Mouse (Mus musculus) midbrain, embryonic 10.5 days (tissue): ENCODE results near the gene Fam129c. TPM values are rescaled to one million over a fixed set of nuclear protein-coding genes. Genes with fewer than 3 reads are reported as not detected.
A peak's percentile ranks its signal among the peaks of the same experiment; 100 is the strongest.

Experiments used
- DNase-seq: peaks from one replicate; pipeline ENCODE4 v3.0.0-alpha.2; 2017; ENCODE audit warnings: low spot score
- H3K27ac ChIP-seq: fragments of 300-500 bp; sonication (generic); replicated peaks from 2 replicates; pipeline ENCODE4 v1.5.1; 2016; ENCODE audit warnings: mild to moderate bottlenecking
- H3K27me3 ChIP-seq: fragments of 300-500 bp; sonication (generic); 2 replicates; pipeline ENCODE4 v1.6.1; 2016; ENCODE audit warnings: low read depth, mild to moderate bottlenecking; ENCODE audit not compliant: poor library complexity, severe bottlenecking
- H3K36me3 ChIP-seq: fragments of 300-500 bp; sonication (generic); 2 replicates; pipeline ENCODE4 v1.6.1; 2016; ENCODE audit warnings: mild to moderate bottlenecking, moderate library complexity
- H3K4me1 ChIP-seq: fragments of 300-500 bp; sonication (generic); 2 replicates; pipeline ENCODE4 v1.6.1; 2016
- H3K4me3 ChIP-seq: fragments of 300-500 bp; sonication (generic); 2 replicates; pipeline ENCODE4 v1.5.1; 2016; ENCODE audit warnings: mild to moderate bottlenecking, moderate library complexity
- H3K9me3 ChIP-seq: fragments of 300-500 bp; sonication (generic); replicated peaks from 2 replicates; pipeline ENCODE4 v1.6.1; 2016; ENCODE audit warnings: mild to moderate bottlenecking
- WGBS: fragments of 180-500 bp; shearing (Covaris S2); methylation state at CpG from one replicate; pipeline ENCODE4 v1.1.7; 2016; 5-methylcytosine and 5-hydroxymethylcytosine counted together
- polyA plus RNA-seq: library from polyadenylated mRNA; unstranded; fragments of >200 nt; fragmentation: Nextera tagmentation; extraction: Ambion mirVana; gene quantifications from 2 replicates; pipeline ENCODE4 v1.2.1, GENCODE M21; 2016

Fam129c gene
- polyA plus RNA-seq, 1 experiment from 2014 or later = 4.5 TPM

DNA sequence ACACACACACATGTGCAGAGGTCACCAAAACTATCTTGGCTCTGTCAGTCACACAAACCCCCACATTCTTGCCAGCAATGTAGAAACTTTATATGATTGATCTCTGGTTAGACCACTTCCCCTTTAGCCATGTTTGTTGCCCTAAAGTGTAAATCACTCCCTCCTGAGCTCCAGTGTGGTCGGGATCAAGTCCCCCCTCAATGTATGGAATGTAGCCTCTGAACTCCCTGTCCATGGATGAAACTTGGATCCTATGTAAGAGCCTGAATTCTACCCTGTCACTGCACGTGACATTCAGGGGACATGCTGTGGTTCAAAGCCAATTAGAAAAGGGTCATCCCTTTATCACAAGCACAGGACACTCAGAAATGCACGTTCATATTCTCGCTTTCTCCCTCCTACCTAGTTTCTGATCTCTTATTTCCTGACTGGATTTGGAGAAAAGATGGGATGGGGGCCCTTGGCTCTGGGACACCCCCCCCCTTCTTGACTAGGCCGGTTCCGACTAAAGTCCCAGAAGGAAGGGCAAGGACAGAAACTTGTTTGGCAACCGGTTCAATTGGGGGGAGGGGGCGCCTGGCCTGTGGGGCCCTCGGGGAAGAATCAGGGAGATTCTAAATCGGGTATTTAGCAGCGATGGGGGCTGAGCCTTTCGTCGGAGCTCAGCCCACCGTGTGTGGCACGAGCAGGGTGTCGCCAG is 31.1 kb downstream of the Fam129c start:
- Histone ChIP-seq H3K36me3 (peaks cover 28% of the 10 kb centered on the region), H3K4me3 (peak overlapping the region; percentile 66), H3K9me3 (peaks cover 16% of the 10 kb centered on the region), H3K4me1 (peaks cover 36% of the 10 kb centered on the region), H3K27me3 (peaks cover 46% of the 10 kb centered on the region), H3K27ac (peak overlapping the region; percentile 83)
- DNase-seq = no peak
- WGBS = 9% methylated on average over 16 of the region's 16 CpGs

DNA sequence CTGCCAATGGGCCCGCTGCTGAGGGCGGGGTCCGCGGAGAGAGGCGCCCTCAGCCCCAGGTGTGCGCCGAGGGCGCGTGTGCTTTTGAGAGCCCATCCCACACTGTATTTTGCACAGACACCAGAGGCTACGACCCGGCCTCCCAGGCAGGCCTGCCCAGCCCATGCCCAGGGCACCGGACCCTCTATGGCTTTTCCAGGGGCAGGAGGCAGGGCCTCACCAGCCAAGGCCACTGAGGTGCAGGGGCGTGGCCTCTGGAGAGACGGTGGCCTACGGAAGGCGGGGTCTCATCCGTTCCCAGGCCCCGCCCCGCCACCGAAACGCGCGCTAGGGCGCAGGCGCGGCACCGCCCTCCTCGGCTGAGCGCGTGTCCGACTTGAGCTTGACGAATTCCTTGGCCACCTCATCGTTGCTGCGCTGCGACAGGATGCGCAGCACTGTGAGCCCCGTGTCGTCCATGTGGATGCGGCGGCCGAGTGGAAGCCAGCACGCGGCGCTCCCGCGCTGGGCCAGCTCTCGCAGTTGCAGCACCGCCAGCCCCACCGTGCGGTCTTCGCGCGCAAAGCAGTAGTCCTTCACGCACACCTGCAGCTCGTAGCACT is 31.7 kb downstream of the Fam129c start:
- peaks cover 19% of the 10 kb centered on the region for H3K9me3 ChIP-seq
- peak; percentile 95 for DNase-seq
- H3K4me1 ChIP-seq = peaks cover 43% of the 10 kb centered on the region
- H3K27ac ChIP-seq = peak overlapping the region; percentile 83
- under 1% methylated on average over 55 of the region's 55 CpGs for WGBS
- peaks cover 53% of the 10 kb centered on the region for H3K27me3 ChIP-seq
- H3K36me3 ChIP-seq = peaks cover 21% of the 10 kb centered on the region
- peak overlapping the region; percentile 66 for H3K4me3 ChIP-seq

DNA sequence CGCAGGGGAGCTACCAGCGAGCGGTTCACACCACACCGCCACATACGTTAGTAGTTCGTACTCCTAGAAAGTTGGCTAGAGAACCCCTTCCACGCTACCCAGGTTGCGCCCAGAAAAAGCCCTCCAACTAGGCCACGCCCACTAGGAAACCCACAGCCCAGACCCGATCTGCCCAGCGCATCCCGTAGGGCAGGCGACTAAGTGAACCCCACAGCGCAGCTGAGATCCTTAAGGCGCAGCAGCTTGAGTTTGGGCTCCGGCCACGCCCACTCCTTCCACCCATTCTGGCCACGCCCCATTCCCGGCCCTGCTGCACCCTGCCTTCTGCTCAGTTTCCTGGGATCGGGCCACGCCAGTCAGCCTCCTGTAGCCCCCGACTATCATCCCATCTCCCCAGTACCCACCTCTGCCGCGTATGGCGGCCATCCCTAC is 32.3 kb downstream of the Fam129c start:
- Histone ChIP-seq H3K4me1 (peaks cover 49% of the 10 kb centered on the region), H3K9me3 (peaks cover 19% of the 10 kb centered on the region), H3K27me3 (peaks cover 59% of the 10 kb centered on the region), H3K4me3 (peak overlapping the region; percentile 66), H3K36me3 (peaks cover 15% of the 10 kb centered on the region), H3K27ac (peak overlapping the region; percentile 83)
- DNase-seq = peak; percentile 55
- WGBS = 5% methylated on average over 25 of the region's 25 CpGs

DNA sequence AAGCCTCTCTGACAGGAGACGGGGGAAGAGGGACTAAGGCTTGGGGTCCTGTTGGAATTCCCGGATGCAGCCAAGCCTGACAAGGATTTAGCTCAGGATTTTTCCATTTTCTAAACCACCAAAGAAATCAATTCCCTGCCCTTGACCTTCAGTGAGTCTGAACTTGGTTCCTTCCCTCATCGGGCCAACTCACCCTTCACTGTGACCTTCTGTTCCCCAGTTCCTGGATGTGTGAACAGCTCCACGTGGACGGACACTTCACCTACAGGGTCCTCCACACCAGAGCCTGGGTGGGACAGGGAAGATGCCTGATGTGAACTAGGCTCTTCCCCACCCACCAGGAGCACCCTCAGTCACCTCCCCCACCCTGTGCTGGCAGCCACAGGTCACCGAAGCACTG is 33.3 kb downstream of the Fam129c start:
- Histone ChIP-seq H3K27me3 (peaks cover 68% of the 10 kb centered on the region), H3K4me1 (peaks cover 50% of the 10 kb centered on the region), H3K9me3 (peaks cover 19% of the 10 kb centered on the region), H3K27ac (no peak overlapping the region), H3K4me3 (no peak overlapping the region), H3K36me3 (peaks cover 6% of the 10 kb centered on the region)
- WGBS = 92% methylated on average over 6 of the region's 6 CpGs
- DNase-seq = no peak

DNA sequence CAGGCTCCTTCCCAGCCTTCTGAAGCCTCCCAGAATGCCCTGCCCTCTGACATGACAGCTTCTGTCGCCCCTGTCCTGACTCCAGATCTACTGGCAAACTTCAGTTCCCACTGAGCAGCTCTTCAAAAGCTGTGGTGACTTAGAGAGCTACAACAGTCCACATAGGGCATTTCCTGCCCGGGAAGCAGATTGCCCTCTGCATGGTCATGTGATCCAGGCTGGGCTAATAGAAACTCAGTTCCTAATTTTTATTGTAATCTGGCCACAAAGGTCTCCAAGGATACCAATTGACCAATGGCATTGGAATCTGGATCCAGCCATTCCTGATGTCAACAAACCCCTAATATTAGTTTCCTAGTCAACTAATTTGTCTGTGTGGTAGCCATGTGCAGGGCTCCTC is 34.4 kb downstream of the Fam129c start:
- Histone ChIP-seq H3K27me3 (peaks cover 80% of the 10 kb centered on the region), H3K4me3 (no peak overlapping the region), H3K36me3 (no peaks in the 10 kb centered on the region; the same call in 1 of the 2 replicates), H3K9me3 (peaks cover 19% of the 10 kb centered on the region), H3K4me1 (peaks cover 50% of the 10 kb centered on the region), H3K27ac (no peak overlapping the region)
- WGBS = 61% methylated on average over 2 of the region's 2 CpGs
- DNase-seq = no peak

DNA sequence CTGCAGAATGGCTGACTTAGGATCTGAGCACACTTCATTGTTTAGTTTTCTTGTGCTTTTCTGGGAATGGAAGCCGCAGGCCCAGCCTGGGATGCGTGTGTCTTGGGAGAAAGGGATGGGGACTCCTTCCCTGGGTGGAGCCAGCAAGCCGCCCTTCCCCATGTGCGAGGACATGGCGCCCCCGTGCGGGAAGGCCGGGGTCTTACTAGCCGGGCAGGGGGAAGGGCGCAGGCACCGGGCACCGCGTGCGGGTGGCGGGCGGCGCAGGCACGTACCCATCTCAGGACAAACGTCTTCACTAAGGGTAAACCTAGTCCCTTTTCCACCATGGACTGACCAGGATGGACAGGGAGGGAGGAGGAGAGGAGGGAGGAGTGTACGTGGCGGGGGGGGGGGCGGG is 35.7 kb downstream of the Fam129c start:
- peaks cover 39% of the 10 kb centered on the region for H3K4me1 ChIP-seq
- H3K4me3 ChIP-seq = no peak overlapping the region
- H3K9me3 ChIP-seq = peaks cover 19% of the 10 kb centered on the region
- H3K27ac ChIP-seq = no peak overlapping the region
- WGBS = 7% methylated on average over 15 of the region's 22 CpGs
- peak; percentile 33 for DNase-seq
- H3K36me3 ChIP-seq = no peaks in the 10 kb centered on the region; the same call in 1 of the 2 replicates
- H3K27me3 ChIP-seq = peaks cover 82% of the 10 kb centered on the region

DNA sequence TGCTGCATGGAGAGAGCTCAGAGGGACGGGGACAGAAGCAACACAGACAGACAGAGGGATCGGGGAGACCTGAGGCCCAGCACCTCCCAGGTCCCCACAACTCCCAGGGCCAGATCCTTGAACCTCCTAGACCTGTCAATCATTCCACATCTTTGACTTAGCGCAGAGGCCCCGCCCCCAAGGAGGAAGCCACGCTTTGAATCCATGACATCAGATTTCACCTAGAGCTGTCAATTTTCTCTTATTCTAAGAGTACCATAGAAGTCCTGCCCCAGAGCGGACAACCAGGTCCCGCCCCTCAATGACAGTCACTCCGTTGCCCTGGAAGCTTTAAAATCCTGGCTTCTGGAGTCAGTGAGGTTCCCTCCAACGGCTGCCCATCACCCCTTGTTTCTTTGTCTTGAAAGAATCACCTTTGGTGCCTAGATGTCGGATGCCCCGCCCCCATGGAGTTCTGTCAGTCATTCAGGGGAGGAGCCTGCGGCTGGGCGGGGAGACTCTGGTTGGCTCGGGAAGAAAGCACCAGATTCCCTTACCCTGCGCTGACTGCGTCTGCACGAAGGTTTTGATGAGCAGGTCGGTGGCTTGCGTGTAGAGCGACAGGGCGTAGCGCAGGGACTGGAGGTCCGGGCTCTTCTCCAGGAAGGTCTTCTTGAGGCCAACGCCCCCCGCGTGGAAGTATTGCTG is 36.7 kb downstream of the Fam129c start:
- Histone ChIP-seq H3K36me3 (no peaks in the 10 kb centered on the region; the same call in 1 of the 2 replicates), H3K9me3 (peaks cover 19% of the 10 kb centered on the region), H3K4me3 (peak overlapping the region; percentile 33), H3K27ac (no peak overlapping the region; the same call in 1 of the 2 replicates), H3K27me3 (peaks cover 88% of the 10 kb centered on the region), H3K4me1 (peaks cover 29% of the 10 kb centered on the region)
- WGBS = 2% methylated on average over 26 of the region's 26 CpGs
- peak; percentile 66 for DNase-seq

DNA sequence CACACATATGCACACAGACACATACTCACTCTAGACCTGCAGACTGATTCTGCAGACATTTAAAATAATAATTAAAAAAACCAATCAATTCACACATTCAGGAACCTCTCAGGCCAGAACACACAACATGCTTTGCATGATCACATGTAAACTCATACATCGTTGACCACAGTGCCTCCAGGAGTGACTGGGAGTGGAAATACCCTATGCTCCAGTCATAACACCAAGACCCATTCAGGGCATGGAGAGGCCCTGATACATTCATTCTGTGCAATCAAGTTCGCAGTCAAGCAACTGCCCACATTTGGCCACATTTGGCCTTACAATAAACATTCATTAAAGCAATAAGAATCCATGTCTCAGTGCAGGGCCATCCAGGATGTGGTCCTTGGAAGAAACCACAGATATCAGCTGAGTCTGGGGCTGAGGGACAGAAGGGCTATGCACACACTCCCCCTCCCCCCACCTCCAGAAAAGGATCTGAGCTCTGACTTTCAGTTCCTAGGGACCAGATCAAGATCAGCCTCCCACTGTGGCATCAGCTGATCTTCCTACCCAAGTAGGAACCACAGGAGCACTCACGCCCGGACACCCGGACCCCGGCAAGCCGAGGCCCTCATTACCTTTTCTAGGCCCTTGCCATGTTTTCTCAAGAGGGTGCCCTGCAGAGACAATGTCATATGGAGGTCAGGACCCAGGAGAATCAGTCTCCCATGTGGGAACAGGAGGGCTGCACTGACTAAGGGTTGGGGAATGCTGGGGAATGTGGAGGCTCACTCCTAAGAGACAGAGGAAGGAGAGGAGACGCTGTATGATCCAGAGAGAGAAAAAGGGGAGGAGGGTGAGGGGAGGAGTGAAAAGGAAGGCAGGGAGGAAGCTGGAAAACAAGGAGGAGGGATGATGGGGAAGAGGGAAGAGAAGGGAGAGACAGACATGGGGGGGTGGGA is 40.0 kb downstream of the Fam129c start:
- peaks cover 59% of the 10 kb centered on the region for H3K27me3 ChIP-seq
- WGBS = 65% methylated on average over 8 of the region's 8 CpGs
- H3K36me3 ChIP-seq = no peaks in the 10 kb centered on the region; the same call in 1 of the 2 replicates
- peaks cover 17% of the 10 kb centered on the region for H3K4me1 ChIP-seq
- no peak overlapping the region for H3K4me3 ChIP-seq
- H3K27ac ChIP-seq = no peak overlapping the region
- no peak for DNase-seq
- H3K9me3 ChIP-seq = peaks cover 15% of the 10 kb centered on the region

DNA sequence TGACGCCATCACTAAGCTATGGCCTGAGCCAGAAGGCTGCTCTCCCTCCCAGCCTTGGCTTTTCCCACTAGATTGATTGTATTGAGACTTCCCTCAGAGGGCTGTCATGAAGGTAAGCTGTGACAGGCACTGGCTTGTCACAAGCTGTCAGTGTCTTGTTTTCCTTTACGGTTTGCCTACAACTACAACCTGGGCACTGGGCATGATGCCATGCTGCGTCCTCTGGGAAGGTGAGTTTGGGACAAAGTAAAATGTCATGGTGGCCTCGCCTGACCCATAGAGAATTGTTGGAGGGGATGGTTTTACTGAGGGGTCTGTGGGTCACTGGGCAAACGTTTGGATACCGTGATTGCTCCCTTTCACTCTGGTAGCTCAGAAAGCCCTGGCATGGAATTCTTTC is 40.9 kb downstream of the Fam129c start:
- WGBS = 74% methylated on average over 6 of the region's 6 CpGs
- H3K4me1 ChIP-seq = peaks cover 16% of the 10 kb centered on the region

DNA sequence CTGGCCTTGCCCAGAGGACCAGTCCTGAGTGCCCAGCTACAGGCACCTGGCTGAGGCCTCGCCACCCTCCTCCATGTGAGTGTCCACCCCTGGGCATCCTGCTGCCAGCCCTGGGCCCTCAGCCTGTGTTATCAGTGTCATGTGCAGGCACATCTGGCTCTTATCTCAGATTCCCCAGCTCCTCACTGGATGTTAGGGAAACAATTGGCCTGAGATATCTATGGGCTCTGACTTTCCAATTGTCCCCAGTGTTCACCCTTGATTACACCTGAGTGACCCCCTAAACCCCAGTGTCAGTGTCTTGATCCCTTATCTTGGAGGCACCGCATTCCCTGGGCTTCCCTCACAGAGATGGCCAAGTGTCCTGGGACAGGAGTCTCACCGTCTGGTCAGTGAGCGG is 41.9 kb downstream of the Fam129c start:
- H3K9me3 ChIP-seq = no peaks in the 10 kb centered on the region
- 95% methylated on average over 4 of the region's 4 CpGs for WGBS
- peaks cover 6% of the 10 kb centered on the region for H3K4me1 ChIP-seq
- H3K36me3 ChIP-seq = no peaks in the 10 kb centered on the region
- no peak overlapping the region for H3K4me3 ChIP-seq
- DNase-seq = no peak
- H3K27ac ChIP-seq = no peak overlapping the region
- H3K27me3 ChIP-seq = peaks cover 40% of the 10 kb centered on the region

More for the DNA sequence above, 40.9 kb downstream of the Fam129c start:
- Histone ChIP-seq H3K27ac (no peak overlapping the region), H3K36me3 (no peaks in the 10 kb centered on the region), H3K9me3 (peaks cover 6% of the 10 kb centered on the region), H3K4me3 (no peak overlapping the region), H3K27me3 (peaks cover 50% of the 10 kb centered on the region)
- DNase-seq = no peak

DNA sequence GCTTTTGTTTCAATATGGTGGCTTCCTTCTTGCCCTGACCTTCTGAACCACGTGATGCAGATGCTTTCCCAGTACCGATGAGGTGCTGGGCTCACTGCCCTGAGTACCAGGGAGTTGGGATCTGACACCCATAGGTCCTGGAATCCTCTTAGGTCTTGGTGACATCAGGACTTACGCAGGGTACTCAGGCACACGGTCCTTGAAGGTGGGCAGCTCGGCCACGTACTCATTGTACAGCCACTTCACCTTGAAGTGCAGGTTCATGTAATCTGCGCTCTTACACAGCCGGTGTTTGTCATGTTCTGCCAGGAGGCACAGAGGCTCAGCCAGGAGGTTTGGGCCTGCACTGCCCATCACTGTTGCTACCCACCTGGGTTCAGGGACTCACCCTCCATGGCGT is 48.1 kb downstream of the Fam129c start:
- no peak for DNase-seq
- H3K4me1 ChIP-seq = no peaks in the 10 kb centered on the region
- H3K9me3 ChIP-seq = no peaks in the 10 kb centered on the region
- H3K4me3 ChIP-seq = no peak overlapping the region
- H3K27ac ChIP-seq = no peak overlapping the region
- H3K36me3 ChIP-seq = no peaks in the 10 kb centered on the region
- 84% methylated on average over 9 of the region's 9 CpGs for WGBS
- H3K27me3 ChIP-seq = no peaks in the 10 kb centered on the region; the same call in none of the 2 replicates

DNA sequence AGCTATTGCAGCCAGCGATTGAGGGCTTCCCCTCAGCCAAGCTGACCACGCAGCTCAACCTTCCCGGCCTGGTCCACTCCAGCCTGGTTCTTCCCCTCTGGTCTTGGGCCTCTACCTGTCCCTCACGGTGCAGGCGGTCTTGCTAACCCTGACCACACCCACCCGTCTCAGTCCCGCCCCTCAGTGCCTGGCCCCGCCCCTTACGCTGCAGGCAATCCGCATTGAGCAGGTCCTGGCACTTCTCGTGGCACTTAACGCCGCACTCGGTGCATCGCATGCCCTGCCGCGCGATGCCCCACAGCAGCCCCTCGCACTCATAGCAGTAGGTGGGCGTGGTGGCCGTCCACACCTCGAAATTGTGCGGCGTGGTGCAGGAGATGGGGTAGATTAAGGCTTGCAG is 57.2 kb downstream of the Fam129c start:
- peaks cover 17% of the 10 kb centered on the region for H3K4me1 ChIP-seq
- H3K9me3 ChIP-seq = no peaks in the 10 kb centered on the region
- H3K27ac ChIP-seq = no peak overlapping the region; the same call in 1 of the 2 replicates
- H3K4me3 ChIP-seq = peak overlapping the region; percentile 43
- DNase-seq = no peak
- peaks cover 82% of the 10 kb centered on the region for H3K27me3 ChIP-seq
- 2% methylated on average over 24 of the region's 24 CpGs for WGBS
- H3K36me3 ChIP-seq = no peaks in the 10 kb centered on the region
